Mouse (Mus musculus): Measurements from ENCODE around the gene Plcl1. TPM values are rescaled to one million over a fixed set of nuclear protein-coding genes. Genes with fewer than 3 reads are reported as not detected.

Gene Plcl1
- total RNA-seq (2014; fragmentation: Nextera tagmentation) (0.49 TPM in 1 of 2 replicates, not detected in the other), total RNA-seq (2017) (0.17 TPM in 1 of 2 replicates, not detected in the other)

- peak; percentile 96 for ATAC-seq (replicated peaks; ENCODE audit: poor library complexity, severe bottlenecking)
Measured at GRCm38 (mm10) chr1:55405272-55406022, at the start of gene Plcl1. TSS of gene Plcl1 (plus strand) at chr1:55405921.

DNA sequence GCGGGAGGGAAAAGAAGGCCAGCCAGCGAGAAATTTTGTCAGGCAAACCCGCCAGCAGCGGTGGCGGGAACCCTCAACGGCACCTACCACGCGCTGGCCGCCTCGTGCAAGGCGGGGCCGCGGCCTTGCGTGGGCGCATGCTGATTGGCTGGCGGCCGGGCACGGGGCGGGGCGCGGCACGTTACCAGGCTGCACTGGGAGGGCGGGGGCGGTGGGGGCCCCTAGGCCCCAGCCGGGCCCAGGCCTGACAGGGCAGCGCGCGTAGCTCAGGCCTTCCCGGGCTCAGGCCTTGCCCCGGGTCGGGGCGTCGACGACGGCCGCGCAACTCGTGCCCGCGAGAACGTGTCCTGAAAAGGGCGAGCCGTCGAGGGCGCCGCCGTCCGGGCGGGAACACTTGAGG is 43.1 kb upstream of the Plcl1 start:
- no peak for ATAC-seq (replicated peaks; ENCODE audit: poor library complexity, severe bottlenecking)

- ATAC-seq (replicated peaks; ENCODE audit: poor library complexity, severe bottlenecking), result peak; percentile 90
Measured at GRCm38 (mm10) chr1:55363044-55363565, 42.6 kb upstream of the Plcl1 start, which contains the start of gene Boll. TSS of gene Boll (minus strand) at chr1:55363469.

DNA sequence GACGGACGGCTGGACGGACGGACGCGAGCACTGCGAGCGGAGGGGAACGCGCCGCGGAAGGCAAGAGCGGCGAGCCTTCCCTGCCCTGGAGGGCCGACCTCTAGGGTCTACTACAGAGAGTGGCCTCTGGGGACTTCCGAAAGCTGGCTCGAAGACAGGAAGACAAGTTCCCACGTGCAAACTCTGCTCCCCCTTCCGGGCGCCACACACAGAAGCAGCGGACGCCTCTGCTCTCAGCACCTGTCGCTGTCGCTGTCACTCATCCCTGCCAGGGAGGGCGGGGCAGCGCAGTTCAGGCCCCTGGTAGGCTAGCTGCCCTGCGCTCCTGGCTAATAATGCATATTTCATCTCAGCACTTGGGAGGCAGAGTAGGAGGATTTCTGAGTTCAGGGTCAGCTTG is 42.1 kb upstream of the Plcl1 start:
- peak; percentile 96 for ATAC-seq (replicated peaks; ENCODE audit: poor library complexity, severe bottlenecking)

- no peak for ATAC-seq (replicated peaks; ENCODE audit: poor library complexity, severe bottlenecking)
Measured at GRCm38 (mm10) chr1:55372626-55373025, 33.1 kb upstream of the Plcl1 start.

DNA sequence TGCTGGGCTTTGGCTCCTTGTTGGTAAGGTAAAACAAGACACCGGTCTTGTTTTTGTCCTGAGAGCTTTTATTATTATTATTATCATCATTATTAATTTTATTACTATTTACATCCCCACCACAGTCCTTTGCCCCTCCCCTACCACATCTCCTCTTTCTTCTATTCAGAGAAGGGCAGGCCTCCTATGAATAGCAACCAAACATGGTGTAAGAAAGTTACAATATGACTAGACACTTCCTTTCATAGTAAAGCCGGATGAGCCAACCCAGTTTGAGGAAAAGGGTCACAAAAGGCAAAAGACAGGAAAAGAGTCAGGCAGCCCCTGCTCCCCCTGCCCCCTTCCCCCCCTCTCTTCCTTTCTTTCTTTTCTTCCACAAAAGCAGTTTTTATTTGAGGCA is 25.2 kb upstream of the Plcl1 start:
- ATAC-seq (replicated peaks; ENCODE audit: poor library complexity, severe bottlenecking), result no peak

DNA sequence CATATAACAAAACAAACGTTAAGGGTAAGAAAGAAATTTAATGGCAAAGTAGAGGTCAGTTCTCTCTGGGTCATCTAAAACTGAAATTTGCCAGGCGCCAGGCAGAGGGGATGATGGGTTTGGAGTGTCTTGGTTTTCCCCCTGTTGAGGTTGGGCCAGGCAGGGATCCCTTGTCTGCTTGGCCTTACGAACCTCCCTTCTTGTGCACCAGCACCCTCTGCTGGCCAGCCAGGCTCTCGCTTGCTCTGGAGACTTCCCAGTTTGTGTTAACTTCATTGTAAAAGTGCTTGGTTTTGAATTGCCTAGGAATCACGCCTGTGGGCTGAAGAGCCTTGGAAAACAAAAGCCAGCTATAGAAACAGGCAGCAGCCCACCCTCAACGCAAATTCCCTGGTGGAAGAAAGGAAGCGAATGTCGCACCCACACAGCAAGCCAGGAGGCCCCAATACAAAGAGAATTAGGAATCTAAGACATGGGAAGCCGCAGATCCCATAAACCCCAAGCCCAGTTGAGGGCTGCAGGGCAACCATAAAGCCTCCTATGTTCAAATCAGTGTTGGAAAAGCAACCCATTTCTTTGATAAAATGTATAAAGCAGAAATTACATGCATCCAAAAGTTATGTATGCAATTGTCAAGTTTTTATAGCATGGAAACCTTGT is 22.5 kb upstream of the Plcl1 start:
- peak; percentile 99 for ATAC-seq (replicated peaks; ENCODE audit: poor library complexity, severe bottlenecking)

DNA sequence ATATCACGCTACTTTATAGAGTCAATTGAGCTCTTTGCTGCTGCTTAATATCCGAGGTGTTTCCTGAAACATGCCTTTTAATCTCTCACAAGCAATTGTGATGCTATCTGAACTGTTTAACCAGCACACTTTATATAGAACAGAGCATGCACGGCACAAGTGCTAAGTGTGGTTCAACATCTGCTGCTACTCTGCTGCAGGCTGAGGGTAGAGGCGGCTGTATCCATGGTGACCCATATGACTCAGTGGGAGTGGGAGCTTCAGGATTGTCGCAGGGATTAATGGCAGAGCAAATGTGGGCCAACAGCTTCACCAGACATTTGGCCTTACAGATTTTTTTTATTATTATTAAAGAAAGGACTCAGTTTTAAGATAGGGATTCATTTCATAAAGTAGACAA is 5.8 kb upstream of the Plcl1 start:
- no peak for ATAC-seq (replicated peaks; ENCODE audit: poor library complexity, severe bottlenecking)

- 0 out of 2 replicates have a peak, but pooled peaks have one; percentile 36 for ATAC-seq (replicated peaks; ENCODE audit: poor library complexity, severe bottlenecking)
Measured at GRCm38 (mm10) chr1:55404439-55404838, 1.3 kb upstream of the Plcl1 start.

- ATAC-seq (replicated peaks; ENCODE audit: poor library complexity, severe bottlenecking), result peak; percentile 15
Measured at GRCm38 (mm10) chr1:55406023-55406413, 297 bp downstream of the Plcl1 start.

- ATAC-seq (replicated peaks; ENCODE audit: poor library complexity, severe bottlenecking), result peak; percentile 21
Measured at GRCm38 (mm10) chr1:55406531-55407375, 1.0 kb downstream of the Plcl1 start.

DNA sequence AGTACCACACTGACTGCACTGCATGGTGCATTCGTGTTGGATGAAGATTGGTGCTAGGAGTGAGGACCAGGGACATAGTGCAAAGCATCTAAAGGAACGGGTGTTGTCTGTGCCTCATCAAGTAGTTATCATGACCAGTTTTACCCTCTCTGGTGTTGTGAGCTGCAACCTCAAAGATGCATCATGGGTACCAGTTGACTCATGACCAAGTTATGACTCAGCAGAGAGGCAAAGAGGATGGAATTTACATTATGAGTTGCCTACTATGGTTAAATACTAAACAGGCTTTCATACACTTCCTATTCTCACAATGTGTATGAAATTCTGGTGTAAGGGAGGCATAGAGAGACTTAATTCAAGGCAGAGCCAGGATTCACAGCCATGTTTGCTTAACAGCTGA is 4.9 kb downstream of the Plcl1 start:
- ATAC-seq (replicated peaks; ENCODE audit: poor library complexity, severe bottlenecking), result no peak

GRCm38 (mm10) chr1:55411079-55411478 is 5.4 kb downstream of the Plcl1 start:
- ATAC-seq (replicated peaks; ENCODE audit: poor library complexity, severe bottlenecking), result no peak

GRCm38 (mm10) chr1:55412569-55412968 is 6.8 kb downstream of the Plcl1 start:
- ATAC-seq (replicated peaks; ENCODE audit: poor library complexity, severe bottlenecking), result no peak

- peak; percentile 80 for ATAC-seq (replicated peaks; ENCODE audit: poor library complexity, severe bottlenecking)
Measured at GRCm38 (mm10) chr1:55413534-55413933, 7.8 kb downstream of the Plcl1 start.

DNA sequence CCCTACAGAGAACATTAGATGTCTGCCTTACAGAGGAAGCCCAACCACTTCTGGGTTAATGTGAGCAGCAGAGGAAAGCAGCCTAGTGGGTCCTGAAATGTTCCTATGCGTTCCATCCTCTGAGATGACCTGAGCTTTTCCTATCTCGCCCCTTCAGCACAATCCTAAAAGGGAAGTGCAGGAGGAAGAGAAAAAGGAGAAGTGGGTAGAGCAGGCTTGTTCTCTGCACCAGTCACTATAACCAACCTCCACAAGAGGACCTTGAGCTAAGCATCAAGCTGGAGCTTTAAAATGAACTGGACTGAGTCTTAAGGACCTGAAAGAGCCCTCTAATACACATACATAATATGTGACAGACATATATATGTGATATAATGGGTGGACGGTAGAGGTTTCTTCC is 13.2 kb downstream of the Plcl1 start:
- ATAC-seq (replicated peaks; ENCODE audit: poor library complexity, severe bottlenecking), result peak; percentile 100

- no peak for ATAC-seq (replicated peaks; ENCODE audit: poor library complexity, severe bottlenecking)
Measured at GRCm38 (mm10) chr1:55427607-55428006, 21.9 kb downstream of the Plcl1 start.

DNA sequence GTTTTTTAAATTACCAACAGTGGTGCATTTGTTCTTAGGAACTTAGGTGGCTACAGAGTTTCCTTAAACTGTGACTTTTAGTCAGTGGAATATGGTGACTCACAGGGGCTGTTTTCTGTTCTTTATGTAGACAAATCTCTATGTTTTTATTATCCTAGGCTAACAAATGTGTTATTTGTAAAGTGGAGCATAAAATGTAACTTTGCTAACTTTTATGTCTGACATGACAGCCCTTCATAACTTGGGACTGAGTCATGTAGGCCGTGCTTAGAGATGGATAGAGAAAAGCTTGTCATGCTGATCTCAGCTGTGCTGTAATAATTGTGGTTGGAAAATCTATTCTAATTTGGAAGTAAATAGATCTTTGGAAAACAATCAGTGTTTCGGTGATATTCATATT is 23.3 kb downstream of the Plcl1 start:
- no peak for ATAC-seq (replicated peaks; ENCODE audit: poor library complexity, severe bottlenecking)

DNA sequence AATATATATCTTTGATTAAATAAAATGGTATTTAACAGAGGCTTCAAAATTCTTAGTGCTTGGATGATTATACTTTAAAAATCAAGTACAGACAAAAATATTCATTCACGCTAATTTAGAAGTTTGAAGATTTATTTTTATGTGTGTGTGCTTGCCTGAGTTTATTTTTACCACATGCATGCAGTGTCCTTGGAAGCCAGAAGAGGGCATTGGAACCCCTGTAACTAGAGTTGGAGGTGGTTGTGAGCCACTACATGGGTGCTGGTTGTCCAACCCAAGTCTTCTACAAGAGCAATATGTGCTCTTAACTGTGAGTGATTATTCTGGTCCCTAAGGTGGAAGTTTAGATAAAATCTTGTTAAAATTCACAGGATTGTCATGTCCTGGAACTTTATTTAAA is 24.0 kb downstream of the Plcl1 start:
- no peak for ATAC-seq (replicated peaks; ENCODE audit: poor library complexity, severe bottlenecking)

- ATAC-seq (replicated peaks; ENCODE audit: poor library complexity, severe bottlenecking), result no peak
Measured at GRCm38 (mm10) chr1:55430587-55430986, 24.9 kb downstream of the Plcl1 start.

- peak; percentile 82 for ATAC-seq (replicated peaks; ENCODE audit: poor library complexity, severe bottlenecking)
Measured at GRCm38 (mm10) chr1:55436589-55436988, 30.9 kb downstream of the Plcl1 start.
